Mouse (Mus musculus) embryonic stem cell, embryonic (primary cell): Measurements from ENCODE around the gene 1110008L16Rik.

Experiments
- CTCF ChIA-PET, 4 experiments: fragments of 300-600 bp in 2 of 4; fragments of 350-600 bp in 2 of 4; sonication (Branson Sonifier 250); formaldehyde crosslinking; loops; one replicate each; lab custom pipeline; 2022; ENCODE audit warnings: inconsistent platforms in 2 of 4; lab: Charles Lee
- POLR2A ChIA-PET, 4 experiments: fragments of 300-600 bp in 2 of 4; fragments of 350-600 bp in 2 of 4; sonication (Branson Sonifier 250); formaldehyde crosslinking; loops; one replicate each; lab custom pipeline; 2022; ENCODE audit warnings: antibody characterized with exemption in 4 of 4, inconsistent platforms in 1 of 4; lab: Charles Lee

Gene 1110008L16Rik

GRCm38 (mm10) chr12:55321642-55322291 lies 22.4 kb downstream of the 1110008L16Rik start:
- POLR2A ChIA-PET, result interaction anchor here in 2 of 4 experiments (0.7 to 2.5 kb wide), 18 partner anchors 10 to 514 kb away, joined by 3 to 12 read pairs (median 4); partner anchors contain the start of genes 1110008L16Rik (in 1 of the 2), Brms1l (in 1 of the 2) and Ppp2r3c (in 1 of the 2)
- CTCF ChIA-PET, result interaction anchor here in 3 of 4 experiments (0.6 to 1.8 kb wide), 8 partner anchors 8 to 255 kb away, joined by 3 to 7 read pairs (median 4); no protein-coding TSS in a partner anchor

- ChIA-PET CTCF (interaction anchor here (0.6 to 1.7 kb wide), 5 partner anchors 12 to 635 kb away, joined by 3 to 4 read pairs (median 3); no protein-coding TSS in a partner anchor), POLR2A (interaction anchor here in 3 of 4 experiments (0.6 to 3.6 kb wide), 10 partner anchors 9 to 182 kb away, joined by 3 to 11 read pairs (median 4); no protein-coding TSS in a partner anchor)
Observed at GRCm38 (mm10) chr12:55325702-55326101, 26.3 kb downstream of the 1110008L16Rik start.

- CTCF ChIA-PET, result no interaction called here
Observed at GRCm38 (mm10) chr12:55328784-55329183, 29.4 kb downstream of the 1110008L16Rik start.

GRCm38 (mm10) chr12:55329351-55329750 lies 30.0 kb downstream of the 1110008L16Rik start:
- POLR2A ChIA-PET, result interaction anchor here in 1 of 4 experiments (0.9 kb wide), 1 partner anchor 22 kb away, joined by 3 read pairs; no protein-coding TSS in a partner anchor

More at GRCm38 (mm10) chr12:55328784-55329183, 29.4 kb downstream of the 1110008L16Rik start:
- POLR2A ChIA-PET, result interaction anchor here in 1 of 4 experiments (0.9 to 1.4 kb wide), 4 partner anchors 9 to 26 kb away, joined by 3 to 6 read pairs (median 4); partner anchors contain the start of gene Ppp2r3c

GRCm38 (mm10) chr12:55333662-55334061 lies 34.3 kb downstream of the 1110008L16Rik start:
- CTCF ChIA-PET, result interaction anchor here in 1 of 4 experiments (1.2 kb wide), 1 partner anchor 184 kb away, joined by 3 read pairs; no protein-coding TSS in a partner anchor
- POLR2A ChIA-PET, result no interaction called here

More at GRCm38 (mm10) chr12:55329351-55329750, 30.0 kb downstream of the 1110008L16Rik start:
- CTCF ChIA-PET, result no interaction called here

GRCm38 (mm10) chr12:55338490-55338889 lies 39.1 kb downstream of the 1110008L16Rik start:
- POLR2A ChIA-PET, result interaction anchor here in 2 of 4 experiments (0.6 to 1.6 kb wide), 3 partner anchors 10 to 85 kb away, joined by 3 to 5 read pairs (median 4); no protein-coding TSS in a partner anchor
- CTCF ChIA-PET, result interaction anchor here in 3 of 4 experiments (0.6 to 1.6 kb wide), 3 partner anchors 16 to 1414 kb away, joined by 3 to 6 read pairs (median 5); no protein-coding TSS in a partner anchor

GRCm38 (mm10) chr12:55343045-55343444 lies 43.7 kb downstream of the 1110008L16Rik start:
- CTCF ChIA-PET, result interaction anchor here in 3 of 4 experiments (0.6 to 1.0 kb wide), 3 partner anchors 13 to 27 kb away, joined by 3 to 11 read pairs (median 3); no protein-coding TSS in a partner anchor
- POLR2A ChIA-PET, result interaction anchor here in 2 of 4 experiments (0.6 to 1.6 kb wide), 2 partner anchors 8 to 24 kb away, joined by 3 to 6 read pairs; no protein-coding TSS in a partner anchor

- ChIA-PET POLR2A (interaction anchor here in 3 of 4 experiments (0.7 to 1.6 kb wide), 7 partner anchors 11 to 176 kb away, joined by 3 to 6 read pairs (median 4); no protein-coding TSS in a partner anchor), CTCF (interaction anchor here (0.6 to 1.0 kb wide), 5 partner anchors 8 to 46 kb away, joined by 3 to 5 read pairs (median 3); no protein-coding TSS in a partner anchor)
Observed at GRCm38 (mm10) chr12:55343998-55344397, 44.6 kb downstream of the 1110008L16Rik start.

GRCm38 (mm10) chr12:55344583-55344982 lies 45.2 kb downstream of the 1110008L16Rik start:
- POLR2A ChIA-PET, result interaction anchor here in 3 of 4 experiments (0.6 to 1.6 kb wide), 5 partner anchors 10 to 514 kb away, joined by 3 to 5 read pairs (median 3); no protein-coding TSS in a partner anchor
- CTCF ChIA-PET, result interaction anchor here in 1 of 4 experiments (1.0 kb wide), 1 partner anchor 10 kb away, joined by 5 read pairs; no protein-coding TSS in a partner anchor

- POLR2A ChIA-PET, result interaction anchor here in 2 of 4 experiments (0.7 to 1.4 kb wide), 3 partner anchors 25 to 82 kb away, joined by 3 to 6 read pairs (median 3); partner anchors contain the start of gene 1110008L16Rik (in 1 of the 2)
- CTCF ChIA-PET, result interaction anchor here in 2 of 4 experiments (0.6 to 1.5 kb wide), 3 partner anchors 14 to 142 kb away, joined by 3 to 5 read pairs (median 3); no protein-coding TSS in a partner anchor
Observed at GRCm38 (mm10) chr12:55353423-55353822, 54.0 kb downstream of the 1110008L16Rik start.

- ChIA-PET CTCF (interaction anchor here (0.5 to 1.5 kb wide), 26 partner anchors 9 to 428 kb away, joined by 3 to 8 read pairs (median 3); no protein-coding TSS in a partner anchor), POLR2A (interaction anchor here in 2 of 4 experiments (0.6 to 1.4 kb wide), 6 partner anchors 11 to 44 kb away, joined by 3 to 4 read pairs (median 4); partner anchors contain the start of gene Psma6 (in 1 of the 2))
Observed at GRCm38 (mm10) chr12:55354904-55355303, 55.5 kb downstream of the 1110008L16Rik start.

- CTCF ChIA-PET, result interaction anchor here in 1 of 4 experiments (0.6 kb wide), 1 partner anchor 268 kb away, joined by 5 read pairs; no protein-coding TSS in a partner anchor
- POLR2A ChIA-PET, result no interaction called here
Observed at GRCm38 (mm10) chr12:55357303-55357702, 57.9 kb downstream of the 1110008L16Rik start.

- CTCF ChIA-PET, result interaction anchor here in 1 of 4 experiments (0.6 to 1.2 kb wide), 2 partner anchors 49 to 530 kb away, joined by 3 read pairs; no protein-coding TSS in a partner anchor
- POLR2A ChIA-PET, result interaction anchor here in 1 of 4 experiments (0.6 to 2.0 kb wide), 6 partner anchors 9 to 143 kb away, joined by 3 to 6 read pairs (median 4); no protein-coding TSS in a partner anchor
Observed at GRCm38 (mm10) chr12:55360929-55361328, 61.6 kb downstream of the 1110008L16Rik start.

- ChIA-PET POLR2A (interaction anchor here in 2 of 4 experiments (1.1 to 1.6 kb wide), 3 partner anchors 13 to 134 kb away, joined by 3 read pairs; no protein-coding TSS in a partner anchor), CTCF (interaction anchor here in 1 of 4 experiments (1.2 kb wide), 1 partner anchor 10 kb away, joined by 3 read pairs; no protein-coding TSS in a partner anchor)
Observed at GRCm38 (mm10) chr12:55365083-55365482, 65.7 kb downstream of the 1110008L16Rik start.

GRCm38 (mm10) chr12:55372424-55373055 lies 73.2 kb downstream of the 1110008L16Rik start:
- CTCF ChIA-PET, result interaction anchor here in 3 of 4 experiments (0.6 to 1.3 kb wide), 4 partner anchors 12 to 164 kb away, joined by 3 to 5 read pairs (median 3); partner anchors contain the start of gene Psma6 (in 1 of the 3)

GRCm38 (mm10) chr12:55376956-55377609 lies 77.7 kb downstream of the 1110008L16Rik start:
- CTCF ChIA-PET, result interaction anchor here in 2 of 4 experiments (0.9 to 2.1 kb wide), 2 partner anchors 10 to 11 kb away, joined by 3 to 8 read pairs; no protein-coding TSS in a partner anchor

More at GRCm38 (mm10) chr12:55372424-55373055, 73.2 kb downstream of the 1110008L16Rik start:
- POLR2A ChIA-PET, result interaction anchor here in 3 of 4 experiments (0.6 to 1.7 kb wide), 8 partner anchors 12 to 287 kb away, joined by 3 to 6 read pairs (median 4); partner anchors contain the start of gene Psma6 (in 1 of the 3)

More at GRCm38 (mm10) chr12:55376956-55377609, 77.7 kb downstream of the 1110008L16Rik start:
- POLR2A ChIA-PET, result interaction anchor here in 3 of 4 experiments (0.6 to 3.9 kb wide), 30 partner anchors 9 to 384 kb away, joined by 3 to 29 read pairs (median 6); partner anchors contain the start of gene Ppp2r3c (in 1 of the 3)
